Mouse (Mus musculus) large intestine, adult 2 months (tissue): Measurements from ENCODE around the gene Gtf2b. TPM values are rescaled to one million over a fixed set of nuclear protein-coding genes. Genes with fewer than 3 reads are reported as not detected.

ENCODE experiments used
- DNase-seq: peaks from one replicate; pipeline ENCODE4 v3.0.0-alpha.2; 2012; ENCODE audit warnings: low read depth, low spot score
- WGBS: fragments of 180-500 bp; shearing (Covaris S2); methylation state at CpG from one replicate; pipeline ENCODE4 v1.1.7; 2018; 5-methylcytosine and 5-hydroxymethylcytosine counted together
- polyA plus RNA-seq: library from polyadenylated mRNA; depleted of rRNA; stranded (reverse); fragments of >200 nt; gene quantifications from 2 replicates; pipeline ENCODE4 v1.2.3, GENCODE M21; 2012; rRNA removed

The Gtf2b gene
- polyA plus RNA-seq = 32.7 and 43.3 TPM in 2 replicates

GRCm38 (mm10) chr3:142764995-142765777, at the start of gene Gtf2b:
Gene Gtf2b (plus strand): TSS chr3:142765045.
- DNase-seq = peak; percentile 78
- WGBS = under 1% methylated on average over 64 of the region's 64 CpGs

- DNase-seq = no peak
- 40% methylated on average over 2 of the region's 2 CpGs for WGBS
These were observed 39.4 kb upstream of the Gtf2b start for GRCm38 (mm10) chr3:142725481-142725880.

- no peak for DNase-seq
These were observed 38.7 kb upstream of the Gtf2b start for GRCm38 (mm10) chr3:142725969-142726672.

GRCm38 (mm10) chr3:142734291-142734690, 30.6 kb upstream of the Gtf2b start:
- 73% methylated on average over 12 of the region's 12 CpGs for WGBS

More at GRCm38 (mm10) chr3:142725969-142726672, 38.7 kb upstream of the Gtf2b start:
- WGBS = 82% methylated on average over 22 of the region's 22 CpGs

GRCm38 (mm10) chr3:142740896-142741295, 23.9 kb upstream of the Gtf2b start:
- 60% methylated on average over 7 of the region's 7 CpGs for WGBS
- DNase-seq = no peak

More at GRCm38 (mm10) chr3:142734291-142734690, 30.6 kb upstream of the Gtf2b start:
- DNase-seq = no peak

GRCm38 (mm10) chr3:142743973-142744898, 20.6 kb upstream of the Gtf2b start:
- no peak for DNase-seq
- WGBS = 41% methylated on average over 21 of the region's 21 CpGs

- no peak for DNase-seq
- WGBS = 66% methylated on average over 2 of the region's 2 CpGs
These were observed 19.8 kb upstream of the Gtf2b start for GRCm38 (mm10) chr3:142745076-142745475.

GRCm38 (mm10) chr3:142747673-142748072, 17.2 kb upstream of the Gtf2b start:
- no peak for DNase-seq
- WGBS = 96% methylated on average over 7 of the region's 7 CpGs

GRCm38 (mm10) chr3:142749131-142749530, 15.7 kb upstream of the Gtf2b start:
- DNase-seq = no peak
- 88% methylated on average over 16 of the region's 16 CpGs for WGBS

GRCm38 (mm10) chr3:142755132-142755867, 9.5 kb upstream of the Gtf2b start:
- DNase-seq = no peak
- 79% methylated on average over 18 of the region's 18 CpGs for WGBS

- no peak for DNase-seq
- WGBS = 56% methylated on average over 12 of the region's 12 CpGs
These were observed 7.0 kb upstream of the Gtf2b start for GRCm38 (mm10) chr3:142757841-142758240.

- 90% methylated on average over 7 of the region's 7 CpGs for WGBS
- DNase-seq = no peak
These were observed 6.3 kb upstream of the Gtf2b start for GRCm38 (mm10) chr3:142758593-142758992.

GRCm38 (mm10) chr3:142760356-142760755, 4.5 kb upstream of the Gtf2b start:
- 49% methylated on average over 6 of the region's 6 CpGs for whole genome bisulfite sequencing
- DNase-seq = no peak

GRCm38 (mm10) chr3:142765778-142766165, 927 bp downstream of the Gtf2b start:
- 2% methylated on average over 10 of the region's 10 CpGs for WGBS
- no peak for DNase-seq

GRCm38 (mm10) chr3:142768498-142768897, 3.7 kb downstream of the Gtf2b start:
- DNase-seq = no peak
- WGBS = 94% methylated on average over 6 of the region's 6 CpGs

GRCm38 (mm10) chr3:142770518-142770917, 5.7 kb downstream of the Gtf2b start:
- 25% methylated on average over 1 of the region's 1 CpGs for WGBS

GRCm38 (mm10) chr3:142773538-142774191, 8.8 kb downstream of the Gtf2b start:
- DNase-seq = no peak
- 55% methylated on average over 4 of the region's 4 CpGs for WGBS

More at GRCm38 (mm10) chr3:142770518-142770917, 5.7 kb downstream of the Gtf2b start:
- DNase-seq = no peak

- DNase-seq = no peak
- 75% methylated on average over 3 of the region's 3 CpGs for WGBS
These were observed 12.4 kb downstream of the Gtf2b start for GRCm38 (mm10) chr3:142777227-142777626.
